Mouse (Mus musculus) neutrophil, adult 83 days (primary cell): ENCODE measurements around the gene Gm4141. TPM values are rescaled to one million over a fixed set of nuclear protein-coding genes. Genes with fewer than 3 reads are reported as not detected.

Experiments
- total RNA-seq, 2 experiments: library from RNA; stranded (reverse); gene quantifications; one replicate each; pipeline ENCODE4 v1.2.4; 2023

Gene Gm4141
- not detected for total RNA-seq

GRCm38 (mm10) chr7:20576141-20576540 is at the start of gene Gm4141:
Gene Gm4141, minus strand, starts transcription at chr7:20576241.

GRCm38 (mm10) chr7:20598921-20599320 is 22.9 kb upstream of the Gm4141 start, which contains the start of gene Gm4513:
Gene Gm4513, minus strand, starts transcription at chr7:20599021.

GRCm38 (mm10) chr7:20545657-20546056 is 30.4 kb downstream of the Gm4141 start, which contains the start of gene Gm5726:
Gene Gm5726, minus strand, starts transcription at chr7:20545757.

GRCm38 (mm10) chr7:20533537-20533936 is 42.5 kb downstream of the Gm4141 start, which contains the start of gene Vmn1r104:
Gene Vmn1r104, plus strand, starts transcription at chr7:20533837.

Other genes starting within 250 kb of the Gm4141 start
- gene Gm4133, start 242.2 kb downstream of the Gm4141 start, total RNA-seq = not detected
- gene Gm5728, start 200.8 kb downstream of the Gm4141 start, total RNA-seq = not detected
- not detected for gene Vmn1r100, start 158.3 kb downstream of the Gm4141 start, total RNA-seq
- gene Vmn1r101, start 133.6 kb downstream of the Gm4141 start, total RNA-seq = not detected
- not detected for gene Gm10670, start 101.3 kb downstream of the Gm4141 start, total RNA-seq
- not detected for gene Vmn1r103, start 65.7 kb downstream of the Gm4141 start, total RNA-seq
- gene Vmn1r104, start 42.4 kb downstream of the Gm4141 start, total RNA-seq = not detected
- not detected for gene Gm5726, start 30.5 kb downstream of the Gm4141 start, total RNA-seq
- gene Gm4513, start 22.8 kb upstream of the Gm4141 start, total RNA-seq = not detected
- gene Vmn1r107, start 92.7 kb upstream of the Gm4141 start, total RNA-seq = not detected
- gene Vmn1r111, start 127.0 kb upstream of the Gm4141 start, total RNA-seq = not detected
- not detected for gene Gm10668, start 154.4 kb upstream of the Gm4141 start, total RNA-seq
- not detected for gene Vmn1r112, start 194.9 kb upstream of the Gm4141 start, total RNA-seq
- gene Vmn1r113, start 211.0 kb upstream of the Gm4141 start, total RNA-seq = not detected
- gene Vmn1r114, start 235.9 kb upstream of the Gm4141 start, total RNA-seq = not detected